Mouse (Mus musculus): ENCODE results near the gene Ccser1.

- TF ChIP-seq CTCF (IDR thresholded peaks at IDR 0.05; ENCODE audit: low read depth, low read length) (peak; percentile 58), POLR2A (IDR thresholded peaks at IDR 0.05; ENCODE audit: extremely low read depth, insufficient read depth, low read length) (no peak)
Observed at GRCm38 (mm10) chr6:61301631-61302030, 121.5 kb downstream of the Ccser1 start.
